Mouse (Mus musculus) Patski (cell line): ENCODE data around the gene Sytl5. TPM values are rescaled to one million over a fixed set of nuclear protein-coding genes. Genes with fewer than 3 reads are reported as not detected.

Source experiments
- ATAC-seq: fragments of 100-300 bp; one replicate; pipeline ENCODE4 v1.8.0; 2021
- CTCF ChIA-PET: fragments of 350-600 bp; sonication (Branson Sonifier 250); formaldehyde crosslinking; loops from one replicate; lab custom pipeline; 2022; ENCODE audit warnings: inconsistent platforms; lab: Charles Lee
- POLR2A ChIA-PET: fragments of 350-600 bp; sonication (Branson Sonifier 250); formaldehyde crosslinking; loops from one replicate; lab custom pipeline; 2022; ENCODE audit warnings: antibody characterized with exemption, inconsistent platforms; lab: Charles Lee
- DNase-seq: peaks from one replicate; pipeline ENCODE4 v3.0.0-alpha.2; 2011; ENCODE audit warnings: low read depth, low spot score
- H3K27me3 ChIP-seq: fragments of 371-371 bp; one replicate; pipeline ENCODE4 v1.5.1; 2021
- CTCF ChIP-seq: fragments of 100-300 bp; IDR thresholded peaks from one replicate; pipeline ENCODE4 v1.5.1; 2021
- in situ Hi-C: fragments of 300-500 bp; cut with MboI; formaldehyde crosslinking; loops from 3 replicates; pipeline ENCODE4 v1.11.1; 2018; ENCODE audit warnings: low pct_unique_long_range_greater_than_20kb, mixed read lengths
- polyA plus RNA-seq: library from polyadenylated mRNA; unstranded; gene quantifications from one replicate; pipeline ENCODE4 v1.2.3, GENCODE M21; 2021

Sytl5 gene
- not detected for polyA plus RNA-seq

GRCm38 (mm10) chrX:9885322-9885721 is at the start of gene Sytl5:
Gene Sytl5 (plus strand): TSS chrX:9885622.
- ATAC-seq = no peak
- ChIA-PET CTCF (no interaction called here), POLR2A (no interaction called here)
- in situ Hi-C loops = no loop called here
- H3K27me3 ChIP-seq = peaks cover 53% of the 10 kb centered on the region
- no peak for DNase-seq
- no peak for TF ChIP-seq CTCF

- H3K27me3 ChIP-seq = no peaks in the 10 kb centered on the region
- ChIA-PET CTCF (no interaction called here), POLR2A (no interaction called here)
- TF ChIP-seq CTCF = no peak
- ATAC-seq (no peak), DNase-seq (no peak)
- in situ Hi-C loops = no loop called here
Observed at GRCm38 (mm10) chrX:9846628-9847027, 38.8 kb upstream of the Sytl5 start, which contains the start of gene Hypm. Gene Hypm (plus strand): TSS chrX:9846928.

GRCm38 (mm10) chrX:9849403-9849802 is 36.0 kb upstream of the Sytl5 start, which contains the start of gene H2al3:
Gene H2al3 (plus strand): TSS chrX:9849703.
- POLR2A ChIA-PET = no interaction called here
- ATAC-seq = no peak
- CTCF ChIA-PET = no interaction called here
- no peak for TF ChIP-seq CTCF
- DNase-seq = no peak
- in situ Hi-C loops = no loop called here
- peaks cover 7% of the 10 kb centered on the region for H3K27me3 ChIP-seq

- DNase-seq = no peak
- ChIA-PET CTCF (no interaction called here), POLR2A (no interaction called here)
- peaks cover 58% of the 10 kb centered on the region for H3K27me3 ChIP-seq
- TF ChIP-seq CTCF = no peak
- no peak for ATAC-seq
- in situ Hi-C loops = no loop called here
Observed at GRCm38 (mm10) chrX:9861859-9862258, 23.6 kb upstream of the Sytl5 start.

- H3K27me3 ChIP-seq = peaks cover 14% of the 10 kb centered on the region
- POLR2A ChIA-PET = no interaction called here
- no peak for DNase-seq
- CTCF ChIA-PET = no interaction called here
- in situ Hi-C loops = no loop called here
- no peak for ATAC-seq
- no peak for TF ChIP-seq CTCF
Observed at GRCm38 (mm10) chrX:9875519-9875918, 9.9 kb upstream of the Sytl5 start.

GRCm38 (mm10) chrX:9909572-9909971 is 24.1 kb downstream of the Sytl5 start:
- ATAC-seq (no peak), DNase-seq (no peak)
- ChIA-PET CTCF (no interaction called here), POLR2A (no interaction called here)
- peaks cover 20% of the 10 kb centered on the region for H3K27me3 ChIP-seq
- in situ Hi-C loops = no loop called here
- TF ChIP-seq CTCF = no peak

- CTCF ChIA-PET = no interaction called here
- TF ChIP-seq CTCF = no peak
- H3K27me3 ChIP-seq = peaks cover 36% of the 10 kb centered on the region
- no peak for DNase-seq
- ATAC-seq = no peak
- POLR2A ChIA-PET = no interaction called here
- in situ Hi-C loops = no loop called here
Observed at GRCm38 (mm10) chrX:9933839-9934238, 48.4 kb downstream of the Sytl5 start.

- in situ Hi-C loops = no loop called here
- H3K27me3 ChIP-seq = peaks cover 6% of the 10 kb centered on the region
- DNase-seq (no peak), ATAC-seq (no peak)
- CTCF ChIA-PET = no interaction called here
- POLR2A ChIA-PET = no interaction called here
- no peak for TF ChIP-seq CTCF
Observed at GRCm38 (mm10) chrX:9984094-9984669, 98.8 kb downstream of the Sytl5 start.

GRCm38 (mm10) chrX:10000718-10001117 is 115.3 kb downstream of the Sytl5 start:
- DNase-seq = no peak
- ChIA-PET POLR2A (no interaction called here), CTCF (no interaction called here)
- peaks cover 46% of the 10 kb centered on the region for H3K27me3 ChIP-seq
- no peak for ATAC-seq
- in situ Hi-C loops = no loop called here
- no peak for TF ChIP-seq CTCF

GRCm38 (mm10) chrX:10005946-10006345 is 120.5 kb downstream of the Sytl5 start:
- in situ Hi-C loops = no loop called here
- DNase-seq (no peak), ATAC-seq (no peak)
- TF ChIP-seq CTCF = no peak
- peaks cover 47% of the 10 kb centered on the region for H3K27me3 ChIP-seq
- ChIA-PET POLR2A (no interaction called here), CTCF (interaction anchor here (1.3 kb wide), 1 partner anchor 13 kb away, joined by 3 read pairs; no protein-coding TSS in a partner anchor)

GRCm38 (mm10) chrX:10007675-10008270 is 122.4 kb downstream of the Sytl5 start:
- in situ Hi-C loops = no loop called here
- ChIA-PET CTCF (no interaction called here), POLR2A (no interaction called here)
- H3K27me3 ChIP-seq = peaks cover 38% of the 10 kb centered on the region
- ATAC-seq (no peak), DNase-seq (no peak)
- TF ChIP-seq CTCF = no peak
